Mouse (Mus musculus): ENCODE results near the gene Bckdha. TPM values are rescaled to one million over a fixed set of nuclear protein-coding genes. Genes with fewer than 3 reads are reported as not detected.

Gene Bckdha
- polyA plus RNA-seq, 1 experiment, result 2.4 TPM

DNA sequence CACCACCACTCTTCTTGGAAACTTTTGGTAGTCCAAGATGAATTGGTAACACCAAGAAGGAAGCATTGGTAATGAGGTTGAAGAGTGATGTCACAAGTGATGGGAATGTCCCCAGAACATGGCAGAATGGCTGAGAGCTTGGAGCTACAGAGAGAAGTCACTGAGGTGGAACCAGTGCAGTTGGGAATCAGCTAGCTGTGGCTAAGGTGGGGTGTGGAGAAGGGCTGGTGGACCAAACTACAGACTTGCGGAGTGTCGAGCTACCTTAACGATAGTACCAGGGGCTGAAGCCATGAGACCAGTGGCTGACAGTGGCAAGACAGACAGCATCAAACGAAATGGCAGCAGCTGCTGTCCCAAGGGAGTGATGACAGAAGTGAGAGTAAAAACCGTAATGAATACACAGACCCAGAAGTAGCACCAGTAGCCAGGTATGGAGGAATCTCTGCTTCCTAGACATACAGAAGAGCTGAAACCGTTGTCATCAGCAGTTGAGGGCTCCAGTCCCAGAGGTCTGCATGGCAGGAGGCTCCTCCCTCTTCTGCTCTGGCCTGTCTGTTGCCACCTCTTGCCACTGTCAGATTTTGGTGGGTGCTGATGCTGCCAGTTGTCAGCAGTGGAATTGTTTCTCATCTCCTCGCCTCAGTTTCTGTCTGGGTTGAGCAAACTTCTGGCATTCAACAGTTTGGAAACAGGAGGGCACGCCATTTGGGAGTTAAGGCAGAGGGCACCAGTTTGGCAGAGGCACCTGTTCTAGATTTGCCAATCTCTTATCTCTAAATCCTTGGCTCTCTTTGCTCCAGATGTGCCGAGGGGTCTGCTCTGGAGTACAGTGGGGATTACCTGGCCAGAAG, 73.2 kb downstream of the Bckdha start:
- no peaks in the 10 kb centered on the region for H3K36me3 ChIP-seq (ENCODE audit: control insufficient read depth)
- H3K4me1 ChIP-seq (ENCODE audit: control insufficient read depth), result no peaks in the 10 kb centered on the region
- H3K4me3 ChIP-seq (replicated peaks), result no peak overlapping the region
- H3K27me3 ChIP-seq (ENCODE audit: control insufficient read depth), result no peaks in the 10 kb centered on the region
- no peaks in the 10 kb centered on the region; the same call in 1 of the 2 replicates for H3K9me3 ChIP-seq (ENCODE audit: control insufficient read depth, low read length)
- no peak for TF ChIP-seq TAL1 (IDR thresholded peaks at IDR 0.05; ENCODE audit: low read length)
- no peak for TF ChIP-seq GATA1 (IDR thresholded peaks at IDR 0.05; ENCODE audit: low read length)

DNA sequence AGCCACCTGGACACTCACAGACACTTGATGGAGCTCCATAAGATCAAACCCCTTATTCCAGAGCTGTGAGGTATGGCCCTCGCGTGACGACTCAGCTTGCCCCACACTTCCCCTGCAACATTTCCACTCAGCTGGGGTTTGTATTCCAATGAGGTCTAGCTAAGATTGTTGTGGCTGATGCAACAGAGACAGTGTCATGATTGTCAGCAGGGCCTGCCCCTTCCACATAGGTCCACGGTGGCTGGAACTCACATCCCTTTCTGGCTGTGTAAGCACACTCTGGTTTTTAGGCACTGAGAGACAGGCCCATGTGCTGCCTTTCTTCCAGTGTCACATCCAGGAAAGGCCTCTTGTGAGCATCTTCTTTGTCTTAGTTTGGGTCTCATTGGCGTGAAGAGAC, 74.1 kb downstream of the Bckdha start:
- Histone ChIP-seq H3K9me3 (ENCODE audit: control insufficient read depth, low read length) (no peaks in the 10 kb centered on the region; the same call in 1 of the 2 replicates), H3K27me3 (ENCODE audit: control insufficient read depth) (no peaks in the 10 kb centered on the region), H3K4me1 (ENCODE audit: control insufficient read depth) (no peaks in the 10 kb centered on the region), H3K36me3 (ENCODE audit: control insufficient read depth) (no peaks in the 10 kb centered on the region), H3K4me3 (replicated peaks) (no peak overlapping the region)
- TF ChIP-seq TAL1 (IDR thresholded peaks at IDR 0.05; ENCODE audit: low read length), result no peak
- TF ChIP-seq GATA1 (IDR thresholded peaks at IDR 0.05; ENCODE audit: low read length), result no peak

DNA sequence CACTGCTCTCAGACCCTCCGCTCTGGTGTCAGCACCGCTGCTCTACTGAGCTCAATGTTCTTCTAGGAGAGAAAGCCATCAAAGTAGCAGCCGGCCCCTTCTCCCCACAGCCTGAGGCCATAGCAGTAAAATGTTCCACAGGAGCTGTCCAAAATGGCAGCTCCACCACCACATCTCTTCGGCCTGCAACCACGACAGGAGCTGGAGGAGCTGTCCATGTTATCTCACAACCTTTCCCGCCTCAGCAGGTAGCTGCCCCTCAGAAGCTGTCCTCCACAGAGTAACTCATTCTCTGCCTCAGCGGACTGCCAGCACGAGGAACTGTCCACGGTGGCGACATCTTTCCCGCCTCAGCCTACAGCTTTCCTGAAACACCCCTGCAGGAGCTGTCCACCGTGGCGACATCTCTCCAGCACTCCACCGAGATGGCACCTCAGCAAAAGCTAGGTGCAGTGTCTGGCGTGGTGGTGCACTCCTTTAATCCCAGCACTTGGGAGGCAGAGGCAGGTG, 76.4 kb downstream of the Bckdha start:
- Histone ChIP-seq H3K4me3 (replicated peaks) (no peak overlapping the region), H3K27me3 (ENCODE audit: control insufficient read depth) (no peaks in the 10 kb centered on the region), H3K36me3 (ENCODE audit: control insufficient read depth) (no peaks in the 10 kb centered on the region), H3K4me1 (ENCODE audit: control insufficient read depth) (no peaks in the 10 kb centered on the region), H3K9me3 (ENCODE audit: control insufficient read depth, low read length) (no peaks in the 10 kb centered on the region; the same call in 1 of the 2 replicates)
- TF ChIP-seq GATA1 (IDR thresholded peaks at IDR 0.05; ENCODE audit: low read length) (no peak), TAL1 (IDR thresholded peaks at IDR 0.05; ENCODE audit: low read length) (no peak)

Other genes starting within 250 kb of the Bckdha start
- not detected in 2 replicates for gene Cxcl17, start 246.1 kb downstream of the Bckdha start, polyA plus RNA-seq (2012)
- gene Ceacam1, start 181.4 kb downstream of the Bckdha start, polyA plus RNA-seq (2012), result 0.01 TPM in 1 of 2 replicates, not detected in the other
- not detected in 2 replicates for gene Ceacam2, start 119.1 kb downstream of the Bckdha start, polyA plus RNA-seq (2012)
- gene Erich4, start 43.1 kb downstream of the Bckdha start, polyA plus RNA-seq (2012), result not detected in 2 replicates
- 0.73 and 1.1 TPM in 2 replicates for gene Dmac2, start 39.6 kb downstream of the Bckdha start, polyA plus RNA-seq (2012)
- gene B3gnt8, start 32.3 kb downstream of the Bckdha start, polyA plus RNA-seq (2012), result 0.10 and 0.23 TPM in 2 replicates
- gene Exosc5, start 183 bp upstream of the Bckdha start, polyA plus RNA-seq (2012), result 11.8 and 15.6 TPM in 2 replicates
- gene Tmem91, start 16.2 kb upstream of the Bckdha start, polyA plus RNA-seq (2012), result 0.01 and 0.11 TPM in 2 replicates
- 4.8 and 8.3 TPM in 2 replicates for gene B9d2, start 21.8 kb upstream of the Bckdha start, polyA plus RNA-seq (2012)
- gene Tgfb1, start 28.0 kb upstream of the Bckdha start, polyA plus RNA-seq (2012), result 21.9 and 23.6 TPM in 2 replicates
- gene Ccdc97, start 60.1 kb upstream of the Bckdha start, polyA plus RNA-seq (2012), result 8.8 and 9.3 TPM in 2 replicates
- 32.8 and 36.7 TPM in 2 replicates for gene Hnrnpul1, start 95.8 kb upstream of the Bckdha start, polyA plus RNA-seq (2012)
- 0.26 and 0.61 TPM in 2 replicates for gene Axl, start 129.7 kb upstream of the Bckdha start, polyA plus RNA-seq (2012)
- gene Cyp2s1, start 157.9 kb upstream of the Bckdha start, polyA plus RNA-seq (2012), result not detected in 2 replicates
- not detected in 2 replicates for gene Cyp2b10, start 238.6 kb upstream of the Bckdha start, polyA plus RNA-seq (2012)

All from erythroblast, embryonic 14.5 days (primary cell).